Mouse (Mus musculus): Measurements from ENCODE around the gene Pnmt. TPM values are rescaled to one million over a fixed set of nuclear protein-coding genes. Genes with fewer than 3 reads are reported as not detected.

The Pnmt gene
- not detected in 4 replicates for total RNA-seq (2023)

DNA sequence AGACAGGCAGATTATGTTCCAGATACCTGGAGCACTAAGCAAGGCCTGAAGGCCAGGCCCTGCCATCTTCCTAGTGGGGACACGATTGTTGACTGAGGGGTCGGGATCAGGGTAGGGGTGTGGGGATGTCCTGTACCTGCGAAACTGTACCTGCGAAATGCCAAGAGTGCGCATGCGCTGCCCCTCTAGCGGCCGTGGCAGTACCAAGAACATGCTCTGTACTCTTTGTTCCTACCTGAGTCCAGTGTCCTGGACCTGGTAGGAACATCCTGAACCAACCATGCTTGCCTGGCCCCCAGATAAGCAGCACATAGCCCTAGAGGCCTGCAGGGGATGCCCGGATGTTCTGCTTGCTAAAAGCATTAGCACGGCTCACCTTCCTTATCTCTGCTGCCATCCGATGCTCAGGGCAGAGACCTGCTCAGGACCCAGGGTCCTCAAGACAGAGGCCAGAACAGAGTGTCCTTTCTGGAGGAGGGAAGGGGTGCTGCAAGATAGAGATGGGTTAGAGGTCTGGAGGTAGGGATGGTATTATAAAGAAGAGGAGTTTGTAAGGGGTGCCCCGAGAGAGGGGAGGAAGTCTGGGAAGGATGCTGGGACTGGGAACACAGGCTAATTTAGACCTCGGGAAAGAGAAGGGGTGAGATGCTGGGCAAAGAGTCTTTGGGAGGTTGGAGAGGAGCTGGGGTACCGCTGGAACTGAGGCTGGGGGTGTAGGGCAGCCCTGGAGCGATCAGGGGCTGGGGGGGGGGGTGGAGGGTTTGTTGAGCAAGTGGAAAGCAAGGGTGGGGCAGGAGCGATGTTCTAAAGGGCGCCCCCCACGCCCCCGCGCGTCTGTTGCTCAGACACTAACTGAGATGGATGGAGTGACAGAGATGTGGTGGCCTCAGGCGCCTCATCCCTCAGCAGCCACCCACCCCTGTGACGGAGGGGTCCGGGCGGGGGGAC lies at the start of gene Pnmt:
TSS of gene Pnmt (plus strand) at position 813 of the 948 bp plus-strand sequence.

DNA sequence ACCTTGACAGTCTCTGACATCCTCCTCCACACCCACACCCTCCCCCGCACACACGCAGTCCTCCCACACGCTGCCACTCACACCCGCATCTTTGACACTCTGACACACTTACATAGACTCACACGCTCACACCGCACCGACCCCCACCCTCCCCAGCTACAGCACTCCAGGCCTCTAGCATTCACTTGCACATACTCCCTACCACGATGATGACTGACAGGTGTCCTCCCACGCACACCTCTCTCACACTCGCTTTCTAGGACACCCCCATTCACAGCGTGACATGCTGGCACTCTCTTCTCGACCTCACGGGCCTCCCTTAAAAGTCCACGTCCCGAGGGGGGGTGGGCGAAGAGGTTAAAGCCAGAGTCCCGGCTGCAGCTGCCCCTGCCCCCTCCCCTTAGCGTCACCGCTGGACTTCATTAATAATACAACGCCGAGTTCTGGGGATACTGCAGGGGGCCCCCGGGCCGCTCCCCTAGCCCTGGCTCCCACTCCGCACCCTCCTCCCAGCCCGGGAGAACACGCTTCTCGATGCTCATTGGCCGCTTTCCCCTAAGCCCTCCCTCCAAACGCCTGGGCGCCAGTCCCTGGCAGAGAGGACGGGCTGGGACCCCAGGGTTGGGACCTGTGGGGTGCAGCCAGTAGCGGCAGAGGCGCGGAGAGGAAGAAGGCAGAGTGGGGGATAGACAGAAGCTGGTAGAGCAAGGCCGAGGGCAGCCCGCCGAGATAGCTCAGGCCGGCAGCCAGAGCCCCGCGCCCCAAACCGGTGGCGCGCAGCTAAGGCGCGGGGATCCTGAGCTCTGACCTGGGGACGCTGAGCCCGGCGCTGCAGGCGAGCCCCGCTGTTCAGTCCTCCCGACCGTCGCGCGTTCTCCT lies 37.9 kb upstream of the Pnmt start, which contains the start of gene Ppp1r1b:
TSS of gene Ppp1r1b (plus strand) at position 322 of the 879 bp plus-strand sequence.

DNA sequence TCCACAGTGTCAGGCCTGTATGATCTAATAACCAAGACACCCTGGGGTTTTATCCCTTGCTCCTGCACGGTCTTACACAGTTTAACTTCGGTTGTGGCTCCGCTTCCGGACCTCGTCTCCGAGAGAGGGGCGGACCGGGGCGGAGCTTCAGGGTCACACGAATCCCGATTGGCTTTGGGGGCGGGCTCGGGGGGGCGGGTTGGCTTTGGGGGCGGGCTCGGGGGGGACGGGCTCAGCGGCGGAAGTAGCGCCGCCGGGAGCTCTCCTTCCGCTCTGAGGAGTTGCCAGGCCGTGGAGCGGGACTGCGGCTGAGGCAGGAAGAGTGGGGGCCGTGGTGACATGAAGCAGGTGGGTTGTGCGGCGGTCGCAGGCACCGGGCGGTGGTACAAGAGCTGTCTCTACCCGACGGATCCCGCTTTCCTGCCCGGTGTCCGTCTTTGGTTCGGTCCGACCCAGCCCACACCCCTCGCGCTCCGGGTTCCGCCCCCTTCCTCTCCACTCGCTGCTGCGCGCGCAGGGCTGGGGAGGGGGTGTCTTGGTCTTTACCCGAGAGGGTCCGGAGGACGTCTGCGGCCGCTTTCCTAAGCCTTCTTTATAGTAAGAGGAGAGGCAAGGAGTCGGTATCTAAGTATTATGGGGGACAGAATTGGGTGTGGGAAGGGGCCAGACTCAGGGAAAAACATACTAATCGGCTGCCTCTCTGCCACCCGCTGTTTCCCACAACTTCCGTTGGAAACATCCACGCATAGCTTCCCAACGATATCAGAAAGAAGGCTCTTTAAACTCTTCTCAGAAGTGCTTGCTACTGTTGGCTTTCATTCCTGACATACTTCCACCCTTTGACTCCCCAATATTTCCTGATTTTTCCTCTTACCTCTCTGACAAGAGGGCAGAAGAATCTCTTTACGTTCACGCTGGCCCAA lies 27.8 kb upstream of the Pnmt start, which contains the start of gene Stard3:
TSS of gene Stard3 (plus strand) at position 208 of the 923 bp plus-strand sequence.

DNA sequence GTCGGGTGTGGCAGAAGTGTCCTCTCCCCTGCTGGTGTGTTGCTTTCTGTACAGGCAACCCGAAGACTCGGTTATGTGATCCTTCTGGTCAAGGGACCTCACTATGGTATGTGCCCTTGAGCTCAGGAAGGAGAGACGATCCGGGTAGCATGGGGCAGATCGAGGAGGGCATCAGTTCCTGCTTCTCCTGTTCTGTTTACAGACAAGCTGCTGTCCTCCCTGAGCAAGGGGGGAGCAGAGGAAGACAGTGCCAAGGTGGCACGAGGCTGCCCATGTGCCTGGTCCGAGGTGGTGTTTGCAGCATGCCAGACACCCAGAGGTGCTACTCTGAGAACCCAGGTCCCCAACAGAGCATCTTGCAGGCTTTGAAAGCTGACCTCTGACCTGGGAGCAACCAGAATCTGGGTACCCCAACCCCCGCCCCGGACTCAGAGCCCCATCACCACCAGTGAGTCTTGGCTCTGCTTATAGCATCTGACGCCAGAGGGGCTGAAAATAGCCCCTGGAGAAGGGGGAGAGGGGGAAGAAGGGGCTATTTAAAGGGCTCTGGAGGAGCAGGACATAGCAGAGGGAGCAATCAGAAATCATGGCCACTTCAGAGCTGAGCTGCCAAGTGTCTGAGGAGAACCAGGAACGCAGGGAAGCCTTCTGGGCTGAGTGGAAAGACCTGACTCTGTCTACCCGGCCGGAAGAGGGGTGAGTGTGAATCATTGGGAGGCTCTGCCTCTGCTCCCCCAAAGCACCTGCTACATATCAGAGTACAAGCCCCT lies 2.8 kb upstream of the Pnmt start, which contains the start of gene Tcap:
TSS of gene Tcap (plus strand) at position 551 of the 770 bp plus-strand sequence.

DNA sequence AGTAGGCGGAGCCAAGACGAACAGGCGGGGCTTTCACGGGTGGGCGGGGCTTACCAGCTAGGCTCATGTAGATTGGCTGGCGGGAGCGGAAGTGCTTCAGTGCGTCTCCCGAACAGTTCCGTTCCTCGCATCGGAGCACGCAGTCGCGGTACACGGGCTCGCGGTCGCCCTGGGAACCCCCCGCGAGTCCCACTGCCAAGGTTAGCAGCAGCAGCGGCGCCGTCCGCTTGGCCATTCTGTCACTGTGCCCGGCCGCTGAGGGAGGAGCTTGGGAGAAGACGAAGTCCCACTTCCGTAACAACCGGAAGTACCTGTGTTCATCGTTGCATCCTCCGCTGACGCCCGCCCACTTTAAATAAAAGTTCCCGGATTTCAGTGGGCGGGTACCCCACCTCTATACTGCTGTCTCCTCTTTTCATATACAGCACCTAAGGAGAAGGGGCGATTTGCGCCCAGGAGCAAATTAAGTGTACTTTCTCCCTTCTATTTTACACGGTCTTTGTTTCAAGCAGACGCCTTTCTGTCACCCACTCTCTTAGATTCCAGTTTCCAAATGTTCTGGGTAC lies 14.0 kb downstream of the Pnmt start, which contains the start of gene Pgap3:
TSS of gene Pgap3 (minus strand) at position 330 of the 566 bp plus-strand sequence.

DNA sequence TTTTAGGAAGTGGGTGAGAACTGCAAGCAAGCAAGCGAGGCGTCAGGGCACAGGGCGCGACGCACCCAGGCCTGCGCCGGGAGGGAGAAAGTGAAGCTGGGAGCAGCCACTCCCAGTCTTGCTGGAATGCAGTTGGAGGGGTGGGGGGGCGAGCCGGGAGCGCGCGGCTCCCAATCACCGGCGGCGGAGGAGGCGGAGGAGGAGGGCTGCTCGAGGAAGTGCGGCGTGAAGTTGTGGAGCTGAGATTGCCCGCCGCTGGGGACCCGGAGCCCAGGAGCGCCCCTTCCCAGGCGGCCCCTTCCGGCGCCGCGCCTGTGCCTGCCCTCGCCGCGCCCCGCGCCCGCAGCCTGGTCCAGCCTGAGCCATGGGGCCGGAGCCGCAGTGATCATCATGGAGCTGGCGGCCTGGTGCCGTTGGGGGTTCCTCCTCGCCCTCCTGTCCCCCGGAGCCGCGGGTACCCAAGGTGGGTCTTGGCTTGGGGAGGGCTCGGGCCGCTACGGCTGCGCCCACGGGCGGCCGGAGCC lies 26.1 kb downstream of the Pnmt start, which contains the start of gene Erbb2:
TSS of gene Erbb2 (plus strand) at position 198 of the 524 bp plus-strand sequence.

Other genes starting within 250 kb of the Pnmt start
- gene Fbxl20, start 236.0 kb upstream of the Pnmt start, total RNA-seq (2023) = 42.1 to 57.9 TPM (median 42.6 TPM) in 4 replicates
- gene Med1, start 193.2 kb upstream of the Pnmt start, total RNA-seq (2023) = 73.7 to 86.8 TPM (median 82.7 TPM) in 4 replicates
- 110 to 118 TPM (median 114 TPM) in 4 replicates for gene Cdk12, start 183.4 kb upstream of the Pnmt start, total RNA-seq (2023)
- 0.22 to 0.60 TPM (median 0.55 TPM) in 3 of 4 replicates, not detected in the other for gene Neurod2, start 56.8 kb upstream of the Pnmt start, total RNA-seq (2023)
- gene Ppp1r1b, start 38.0 kb upstream of the Pnmt start, total RNA-seq (2023) = not detected in 4 replicates
- gene Stard3, start 28.1 kb upstream of the Pnmt start, total RNA-seq (2023) = 35.4 to 41.5 TPM (median 37.8 TPM) in 4 replicates
- gene Tcap, start 2.6 kb upstream of the Pnmt start, total RNA-seq (2023) = not detected in 4 replicates
- 6.0 to 10.0 TPM (median 8.3 TPM) in 4 replicates for gene Pgap3, start 14.0 kb downstream of the Pnmt start, total RNA-seq (2023)
- 0.17 to 0.64 TPM in 2 of 4 replicates, not detected in the others for gene Erbb2, start 26.0 kb downstream of the Pnmt start, total RNA-seq (2023)
- 46.7 to 54.3 TPM (median 50.1 TPM) in 4 replicates for gene Mien1, start 52.5 kb downstream of the Pnmt start, total RNA-seq (2023)
- gene Grb7, start 59.9 kb downstream of the Pnmt start, total RNA-seq (2023) = 0.91 to 1.2 TPM (median 0.96 TPM) in 4 replicates
- 582 to 682 TPM (median 633 TPM) in 4 replicates for gene Ikzf3, start 159.6 kb downstream of the Pnmt start, total RNA-seq (2023)
- 4.6 to 9.1 TPM (median 5.9 TPM) in 4 replicates for gene Zpbp2, start 164.6 kb downstream of the Pnmt start, total RNA-seq (2023)
- gene Ormdl3, start 200.9 kb downstream of the Pnmt start, total RNA-seq (2023) = 16.0 to 19.1 TPM (median 17.6 TPM) in 4 replicates
- not detected in 4 replicates for gene Lrrc3c, start 211.8 kb downstream of the Pnmt start, total RNA-seq (2023)
- 29.4 to 36.1 TPM (median 32.5 TPM) in 4 replicates for gene Gm12355, start 239.2 kb downstream of the Pnmt start, total RNA-seq (2023)
- gene Gsdma3, start 239.9 kb downstream of the Pnmt start, total RNA-seq (2023) = 0.37 TPM in 1 of 4 replicates, not detected in the others

All from B cell, adult 62 days (primary cell).